Mouse (Mus musculus) liver, embryonic 16.5 days (tissue): ENCODE measurements around the gene Dhrs3. TPM values are rescaled to one million over a fixed set of nuclear protein-coding genes. Genes with fewer than 3 reads are reported as not detected.

Experiments
- ATAC-seq: fragments of 200-750 bp; cut with Nextera tagmentation; 2 replicates; pipeline ENCODE4 v1.8.0; 2017; ENCODE audit warnings: low read depth, mild to moderate bottlenecking, moderate number of reproducible peaks, moderate library complexity
- H3K27ac ChIP-seq: fragments of 300-500 bp; sonication (generic); 2 replicates; pipeline ENCODE4 v1.5.1; 2014; ENCODE audit warnings: mild to moderate bottlenecking, low read length
- H3K27me3 ChIP-seq: fragments of 300-500 bp; sonication (generic); 2 replicates; pipeline ENCODE4 v1.6.1; 2014; ENCODE audit warnings: low read depth, low read length, mixed read lengths; ENCODE audit not compliant: control insufficient read depth, insufficient read depth
- H3K36me3 ChIP-seq: fragments of 300-500 bp; sonication (generic); 2 replicates; pipeline ENCODE4 v1.6.1; 2014; ENCODE audit warnings: mild to moderate bottlenecking; ENCODE audit not compliant: control insufficient read depth, insufficient read depth
- H3K4me1 ChIP-seq: fragments of 300-500 bp; sonication (generic); 2 replicates; pipeline ENCODE4 v1.6.1; 2014; ENCODE audit warnings: low read depth, low read length, mixed read lengths; ENCODE audit not compliant: control insufficient read depth
- H3K4me2 ChIP-seq: fragments of 300-500 bp; sonication (generic); 2 replicates; pipeline ENCODE4 v1.6.1; 2014; ENCODE audit warnings: low read depth, low read length, mixed read lengths
- H3K4me3 ChIP-seq: fragments of 300-500 bp; sonication (generic); 2 replicates; pipeline ENCODE4 v1.5.1; 2014; ENCODE audit warnings: low read depth, mild to moderate bottlenecking, low read length
- H3K9ac ChIP-seq: fragments of 300-500 bp; sonication (generic); 2 replicates; pipeline ENCODE4 v1.6.1; 2014; ENCODE audit warnings: low read depth, low read length
- H3K9me3 ChIP-seq: fragments of 300-500 bp; sonication (generic); replicated peaks from 2 replicates; pipeline ENCODE4 v1.6.1; 2016; ENCODE audit warnings: low read length; ENCODE audit not compliant: control insufficient read depth
- WGBS: fragments of 180-500 bp; shearing (Covaris S2); extraction: QIAGEN DNeasy Blood & Tissue Kit; methylation state at CpG from one replicate; pipeline ENCODE4 v1.1.7; 2014; ENCODE audit not compliant: insufficient replicate concordance; 5-methylcytosine and 5-hydroxymethylcytosine counted together
- polyA plus RNA-seq: library from polyadenylated mRNA; unstranded; fragments of >200 nt; fragmentation: Nextera tagmentation; extraction: Ambion mirVana; gene quantifications from 2 replicates; pipeline ENCODE4 v1.2.1, GENCODE M21; 2015

Dhrs3 gene
- polyA plus RNA-seq, 1 experiment from 2014 or later: 39.2 TPM

GRCm38 (mm10) chr4:144886460-144886859, 6.2 kb upstream of the Dhrs3 start:
- H3K9ac ChIP-seq: no peak overlapping the region
- H3K4me3 ChIP-seq: no peak overlapping the region
- WGBS: 62% methylated on average over 6 of the region's 6 CpGs

GRCm38 (mm10) chr4:144888750-144889149, 3.9 kb upstream of the Dhrs3 start:
- H3K27ac ChIP-seq: no peak overlapping the region
- H3K27me3 ChIP-seq: peaks cover 16% of the 10 kb centered on the region
- no peak overlapping the region for H3K4me3 ChIP-seq
- peaks cover 7% of the 10 kb centered on the region for H3K4me1 ChIP-seq
- no peak for ATAC-seq
- H3K9me3 ChIP-seq: no peaks in the 10 kb centered on the region
- H3K9ac ChIP-seq: no peak overlapping the region
- H3K4me2 ChIP-seq: no peak overlapping the region
- H3K36me3 ChIP-seq: no peaks in the 10 kb centered on the region
- 68% methylated on average over 4 of the region's 4 CpGs for WGBS

More at GRCm38 (mm10) chr4:144886460-144886859, 6.2 kb upstream of the Dhrs3 start:
- Histone ChIP-seq H3K27ac (no peak overlapping the region), H3K4me1 (no peaks in the 10 kb centered on the region), H3K36me3 (no peaks in the 10 kb centered on the region), H3K9me3 (no peaks in the 10 kb centered on the region), H3K4me2 (no peak overlapping the region), H3K27me3 (no peaks in the 10 kb centered on the region)
- no peak for ATAC-seq

DNA sequence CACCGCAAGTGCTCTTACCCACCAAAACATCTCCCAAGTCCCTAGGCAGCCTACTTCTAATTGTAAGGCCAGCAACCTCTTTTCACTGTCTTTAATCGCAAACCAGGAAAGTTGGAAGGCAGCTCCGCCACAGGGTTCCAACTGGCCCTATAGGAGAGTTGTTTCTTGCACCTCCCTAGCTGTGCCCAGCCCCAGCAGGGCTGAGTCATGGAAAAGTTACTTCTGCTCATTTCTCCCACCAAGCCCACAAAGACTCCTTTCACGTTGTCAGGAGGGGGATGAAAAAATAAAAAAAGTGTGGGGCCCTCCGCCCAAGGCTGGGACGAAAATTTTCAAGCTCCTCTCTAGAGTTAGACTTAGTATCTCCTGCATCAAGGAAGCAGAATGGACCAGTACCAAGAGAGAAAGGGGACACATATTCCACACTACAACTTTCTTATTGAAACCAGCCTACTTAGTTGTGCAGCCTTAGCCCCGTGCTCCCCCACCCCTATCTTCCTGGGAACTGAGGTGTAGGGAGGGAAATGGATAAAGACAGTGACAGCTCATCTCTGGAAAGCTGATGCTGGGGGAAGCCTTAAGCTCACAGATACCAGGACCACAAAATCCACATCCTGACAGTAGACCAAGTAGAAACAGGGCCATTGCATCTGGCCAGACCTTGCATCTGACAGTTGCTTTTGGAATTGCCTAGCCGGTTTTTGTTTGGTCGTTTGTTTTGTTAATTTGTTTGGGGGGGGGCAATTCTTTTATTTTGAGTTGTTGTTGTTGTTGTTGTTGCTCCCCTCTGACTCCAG, 2.9 kb upstream of the Dhrs3 start:
- H3K9me3 ChIP-seq: no peaks in the 10 kb centered on the region
- H3K9ac ChIP-seq: no peak overlapping the region
- WGBS: 58% methylated on average over 9 of the region's 9 CpGs
- peaks cover 25% of the 10 kb centered on the region for H3K27me3 ChIP-seq
- H3K4me2 ChIP-seq: no peak overlapping the region
- H3K4me3 ChIP-seq: no peak overlapping the region
- H3K4me1 ChIP-seq: peaks cover 7% of the 10 kb centered on the region
- no peak for ATAC-seq
- H3K36me3 ChIP-seq: no peaks in the 10 kb centered on the region
- H3K27ac ChIP-seq: no peak overlapping the region

GRCm38 (mm10) chr4:144890690-144891120, 1.9 kb upstream of the Dhrs3 start:
- no peak overlapping the region for H3K27ac ChIP-seq
- ATAC-seq: no peak

GRCm38 (mm10) chr4:144891121-144891711, 1.4 kb upstream of the Dhrs3 start:
- no peak overlapping the region for H3K9ac ChIP-seq
- no peak overlapping the region; the same call in 1 of the 2 replicates for H3K27ac ChIP-seq
- peaks cover 7% of the 10 kb centered on the region for H3K4me1 ChIP-seq
- H3K36me3 ChIP-seq: no peaks in the 10 kb centered on the region
- H3K4me2 ChIP-seq: no peak overlapping the region
- ATAC-seq: no peak
- WGBS: 35% methylated on average over 10 of the region's 10 CpGs
- peaks cover 27% of the 10 kb centered on the region for H3K27me3 ChIP-seq
- H3K9me3 ChIP-seq: no peaks in the 10 kb centered on the region
- no peak overlapping the region for H3K4me3 ChIP-seq

More at GRCm38 (mm10) chr4:144890690-144891120, 1.9 kb upstream of the Dhrs3 start:
- Histone ChIP-seq H3K36me3 (no peaks in the 10 kb centered on the region), H3K9ac (no peak overlapping the region), H3K4me3 (no peak overlapping the region), H3K4me1 (peaks cover 7% of the 10 kb centered on the region), H3K4me2 (no peak overlapping the region), H3K27me3 (peaks cover 27% of the 10 kb centered on the region), H3K9me3 (no peaks in the 10 kb centered on the region)
- 8% methylated on average over 7 of the region's 7 CpGs for WGBS

DNA sequence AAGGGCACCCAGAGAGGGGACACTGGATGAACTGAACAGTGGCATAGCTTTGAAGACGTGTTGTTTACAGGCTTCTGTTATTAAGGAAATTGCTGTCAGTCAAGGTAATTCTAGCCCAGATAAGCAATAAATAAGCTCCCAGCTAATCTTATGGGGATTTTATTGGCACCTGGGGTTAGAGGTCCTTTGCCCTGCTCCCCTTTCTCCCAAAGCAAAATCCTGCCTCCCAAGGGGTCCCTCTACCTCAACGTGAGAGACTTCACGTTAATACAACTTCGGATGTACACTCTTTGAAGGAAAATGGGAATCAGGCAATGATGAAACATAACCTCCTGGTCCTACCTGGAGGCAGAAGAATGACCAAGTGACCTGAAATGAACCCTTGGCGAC, 889 bp upstream of the Dhrs3 start:
- Histone ChIP-seq H3K4me3 (peak overlapping the region; percentile 66), H3K9ac (peak overlapping the region; percentile 43; the same call in 1 of the 2 replicates), H3K4me1 (peaks cover 7% of the 10 kb centered on the region), H3K27me3 (peaks cover 27% of the 10 kb centered on the region), H3K36me3 (no peaks in the 10 kb centered on the region), H3K4me2 (peak overlapping the region; percentile 73), H3K9me3 (no peaks in the 10 kb centered on the region), H3K27ac (peak overlapping the region; percentile 71)
- 12% methylated on average over 5 of the region's 5 CpGs for WGBS
- ATAC-seq: no peak

DNA sequence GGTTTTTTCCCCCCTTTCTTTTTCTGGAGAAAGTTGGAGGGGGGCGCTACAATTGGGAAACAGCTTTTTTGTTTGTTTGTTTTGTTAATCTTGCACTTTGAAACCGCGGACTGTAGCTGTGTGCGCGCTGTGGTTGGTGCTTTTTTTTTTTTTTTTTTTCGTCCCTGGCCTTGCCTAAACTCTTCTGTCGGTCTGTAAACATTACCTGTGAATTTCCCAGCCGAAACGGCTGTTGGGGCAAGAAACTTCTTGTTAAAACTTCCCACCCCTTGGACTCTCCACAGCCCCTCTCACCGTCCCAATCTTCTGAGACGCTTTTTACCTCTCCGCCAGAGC, 278 bp downstream of the Dhrs3 start:
- Histone ChIP-seq H3K27me3 (peaks cover 27% of the 10 kb centered on the region), H3K4me3 (peak overlapping the region; percentile 66), H3K9ac (peak overlapping the region; percentile 70), H3K9me3 (no peaks in the 10 kb centered on the region), H3K4me1 (peaks cover 16% of the 10 kb centered on the region), H3K27ac (peak overlapping the region; percentile 71), H3K4me2 (peak overlapping the region; percentile 73), H3K36me3 (no peaks in the 10 kb centered on the region)
- WGBS: 0% methylated on average over 12 of the region's 12 CpGs
- peak; percentile 30 for ATAC-seq

DNA sequence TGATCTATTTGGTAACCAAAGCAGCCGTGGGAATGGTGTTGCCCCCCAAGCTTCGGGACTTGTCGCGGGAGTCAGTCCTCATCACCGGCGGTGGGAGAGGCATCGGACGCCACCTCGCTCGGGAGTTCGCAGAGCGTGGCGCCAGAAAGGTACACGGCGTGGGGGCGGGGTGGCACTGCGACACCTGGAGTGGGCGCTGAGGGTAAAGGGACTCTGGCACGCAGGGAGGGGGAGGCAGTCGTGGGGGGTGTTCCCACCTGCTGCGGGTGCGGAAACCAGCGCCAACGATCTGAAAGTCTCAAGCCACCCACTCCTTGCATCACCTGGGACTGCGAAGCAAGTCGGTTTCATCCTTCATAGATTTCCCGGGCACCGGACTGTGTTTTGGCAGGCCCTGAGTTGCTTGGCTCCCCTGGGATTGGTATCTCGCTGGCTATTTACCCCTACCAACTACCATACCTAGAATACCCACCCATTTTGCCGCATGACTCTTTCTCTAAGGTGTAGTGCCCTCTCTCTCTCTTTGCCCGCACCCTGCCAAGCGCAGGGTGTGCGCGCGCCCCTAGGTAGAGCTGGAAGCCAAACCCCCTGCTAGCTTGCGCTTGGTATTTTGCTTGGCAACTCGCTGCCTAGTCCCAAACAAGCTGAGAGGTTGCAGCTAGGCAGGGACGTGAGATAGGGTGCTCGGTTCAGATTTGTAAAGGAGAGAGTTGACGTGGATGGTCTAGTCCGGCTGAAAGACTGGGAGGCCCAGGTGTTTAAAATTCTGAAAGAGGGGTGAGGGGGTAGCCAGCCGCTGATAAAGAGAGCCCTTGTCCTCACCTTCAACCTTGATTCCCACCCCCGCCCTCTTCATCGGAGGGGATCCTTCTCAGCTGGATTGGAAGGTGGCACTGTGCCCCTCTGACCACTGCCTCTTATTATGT, 1.2 kb downstream of the Dhrs3 start:
- ATAC-seq: no peak
- H3K4me1 ChIP-seq: peaks cover 25% of the 10 kb centered on the region

More for the DNA sequence above, 1.2 kb downstream of the Dhrs3 start:
- Histone ChIP-seq H3K36me3 (no peaks in the 10 kb centered on the region; the same call in 1 of the 2 replicates), H3K4me3 (peak overlapping the region; percentile 66), H3K27ac (peak overlapping the region; percentile 71), H3K9ac (peak overlapping the region; percentile 70), H3K4me2 (peak overlapping the region; percentile 73), H3K9me3 (no peaks in the 10 kb centered on the region; the same call in 1 of the 2 replicates), H3K27me3 (peaks cover 27% of the 10 kb centered on the region)
- WGBS: 1% methylated on average over 43 of the region's 44 CpGs
